Mouse (Mus musculus): ENCODE data around the gene Epha7.

Epha7 gene

DNA sequence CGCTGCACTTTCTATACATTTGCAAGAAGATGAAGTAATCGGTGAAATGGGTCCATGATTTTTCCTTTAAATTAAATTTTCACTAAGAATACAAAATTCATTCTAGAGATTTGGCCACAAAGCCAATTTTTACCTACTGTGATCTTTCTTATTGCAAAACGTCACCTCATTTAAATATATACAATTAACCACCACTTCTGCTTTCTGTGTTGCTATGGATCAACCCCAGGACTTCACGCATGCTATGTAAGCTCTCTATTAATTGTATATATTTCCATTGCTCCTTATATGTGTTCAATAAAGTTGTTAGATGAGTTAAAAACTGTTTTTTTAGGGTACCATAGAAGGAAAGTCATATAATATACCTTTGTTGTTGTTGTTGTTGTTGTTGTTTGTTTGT, 86.4 kb downstream of the Epha7 start:
- in situ Hi-C loops (cut with MboI; ENCODE audit: unreplicated experiment in 2 of 2), result no loop called here

- in situ Hi-C loops (cut with MboI; ENCODE audit: unreplicated experiment in 2 of 2), result no loop called here
Measured at GRCm38 (mm10) chr4:28899783-28900182, 86.9 kb downstream of the Epha7 start.

- in situ Hi-C loops (cut with MboI; ENCODE audit: unreplicated experiment in 2 of 2), result no loop called here
Measured at GRCm38 (mm10) chr4:28901496-28901895, 88.6 kb downstream of the Epha7 start.

- in situ Hi-C loops (cut with MboI; ENCODE audit: unreplicated experiment in 2 of 2), result no loop called here
Measured at GRCm38 (mm10) chr4:28902004-28902704, 89.2 kb downstream of the Epha7 start.

DNA sequence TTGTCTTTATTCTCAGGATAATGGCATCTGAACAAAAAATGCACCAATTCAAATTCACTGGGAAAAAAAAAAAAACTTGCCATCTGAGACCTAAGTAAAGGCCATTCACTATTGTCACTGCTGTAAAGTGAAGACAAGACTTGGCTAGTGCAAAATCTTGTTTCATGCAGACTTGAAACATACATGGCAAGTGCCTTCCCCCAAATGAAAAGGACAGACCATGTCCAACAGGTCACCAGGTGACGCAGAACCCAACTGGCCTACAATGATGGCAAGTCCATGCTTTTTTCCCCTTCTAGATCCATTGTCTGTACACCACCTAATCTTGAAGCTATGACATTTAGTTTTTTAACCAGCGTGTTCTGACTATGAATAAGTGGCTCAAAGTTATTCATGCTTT, 94.1 kb downstream of the Epha7 start:
- in situ Hi-C loops (cut with MboI; ENCODE audit: unreplicated experiment in 2 of 2), result no loop called here

GRCm38 (mm10) chr4:28910127-28910526, 97.2 kb downstream of the Epha7 start:
- in situ Hi-C loops (cut with MboI; ENCODE audit: unreplicated experiment in 2 of 2), result no loop called here

DNA sequence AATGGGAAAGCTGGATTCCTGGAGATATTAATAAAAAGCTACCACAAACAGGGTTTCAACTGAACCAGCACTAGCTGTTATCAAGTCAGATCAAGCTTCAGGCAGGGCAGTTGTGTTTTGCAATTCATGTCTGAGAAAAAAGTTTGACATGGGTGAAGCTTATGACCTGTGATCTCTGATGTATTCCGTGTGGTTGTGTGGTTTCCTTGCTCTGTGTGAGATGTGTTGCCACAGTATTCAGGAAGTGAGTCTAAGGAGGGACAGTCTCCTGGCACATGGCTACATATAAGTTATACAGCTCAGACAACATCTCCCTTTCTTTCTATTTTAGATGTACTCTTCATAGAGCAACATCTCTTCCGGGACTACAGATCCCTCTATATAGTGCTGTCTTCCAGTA, 99.1 kb downstream of the Epha7 start:
- in situ Hi-C loops (cut with MboI; ENCODE audit: unreplicated experiment in 2 of 2), result no loop called here

- in situ Hi-C loops (cut with MboI; ENCODE audit: unreplicated experiment in 2 of 2), result no loop called here
Measured at GRCm38 (mm10) chr4:28913613-28914012, 100.7 kb downstream of the Epha7 start.

DNA sequence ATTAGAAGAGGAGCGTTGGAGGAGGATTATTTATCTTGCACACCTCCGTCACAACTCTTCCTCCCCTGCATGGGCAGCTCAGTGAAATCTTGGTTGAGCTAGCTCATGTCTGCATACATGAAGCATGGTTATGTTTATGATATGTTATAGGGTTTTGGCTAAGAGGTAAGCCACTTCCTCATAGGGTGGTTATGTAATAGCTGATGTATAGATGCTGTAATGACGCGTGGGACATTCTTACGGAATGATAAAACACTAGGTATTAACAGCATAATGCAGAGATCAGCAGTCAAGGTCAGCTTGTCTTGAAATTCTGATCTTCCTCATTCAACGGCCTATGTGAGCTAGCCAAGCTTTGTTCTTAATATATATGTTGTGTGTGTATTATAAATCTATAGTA, 107.7 kb downstream of the Epha7 start:
- in situ Hi-C loops (cut with MboI; ENCODE audit: unreplicated experiment in 2 of 2), result no loop called here

GRCm38 (mm10) chr4:28926072-28926471, 113.1 kb downstream of the Epha7 start:
- in situ Hi-C loops (cut with MboI; ENCODE audit: unreplicated experiment in 2 of 2), result no loop called here

- in situ Hi-C loops (cut with MboI; ENCODE audit: unreplicated experiment in 2 of 2), result no loop called here
Measured at GRCm38 (mm10) chr4:28933431-28933830, 120.5 kb downstream of the Epha7 start.

GRCm38 (mm10) chr4:28934802-28935201, 121.9 kb downstream of the Epha7 start:
- in situ Hi-C loops (cut with MboI; ENCODE audit: unreplicated experiment in 2 of 2), result no loop called here

DNA sequence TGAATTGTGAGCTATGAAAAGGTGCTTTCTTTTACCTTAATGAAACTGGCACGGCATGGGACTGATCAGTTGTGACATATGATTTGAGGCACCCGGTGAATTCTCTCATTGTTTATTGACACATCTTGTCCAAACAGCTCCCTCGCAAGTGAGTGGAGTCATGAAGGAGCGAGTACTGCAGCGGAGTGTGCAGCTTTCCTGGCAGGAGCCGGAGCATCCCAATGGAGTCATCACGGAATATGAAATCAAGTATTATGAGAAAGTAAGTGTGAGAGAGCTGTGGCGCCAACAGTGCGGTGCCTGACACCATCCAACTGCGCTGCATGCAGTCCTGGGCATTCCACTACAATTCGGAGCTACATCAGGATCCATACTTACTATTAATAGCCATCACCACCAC, 122.6 kb downstream of the Epha7 start:
- in situ Hi-C loops (cut with MboI; ENCODE audit: unreplicated experiment in 2 of 2), result no loop called here

DNA sequence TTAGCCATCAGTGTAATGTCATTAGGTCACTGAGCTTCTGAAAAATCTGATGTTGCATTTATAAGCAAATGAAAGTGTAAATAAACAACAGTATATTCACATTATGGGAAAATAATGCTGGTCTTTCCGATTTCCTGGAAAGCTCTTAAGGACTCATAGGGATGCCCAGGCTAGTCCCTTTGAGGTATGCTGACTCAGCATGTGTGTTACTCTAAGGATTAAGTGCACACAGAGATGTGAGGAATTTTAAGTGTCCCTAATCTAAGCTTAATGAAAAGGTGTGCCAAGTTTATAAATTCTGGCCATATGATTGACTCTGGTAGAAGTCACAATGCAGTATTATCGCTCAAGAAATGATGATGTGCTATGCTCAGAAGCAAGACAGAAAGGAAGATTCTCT, 127.8 kb downstream of the Epha7 start:
- in situ Hi-C loops (cut with MboI; ENCODE audit: unreplicated experiment in 2 of 2), result no loop called here

GRCm38 (mm10) chr4:28944237-28944636, 131.3 kb downstream of the Epha7 start:
- in situ Hi-C loops (cut with MboI; ENCODE audit: unreplicated experiment in 2 of 2), result no loop called here

DNA sequence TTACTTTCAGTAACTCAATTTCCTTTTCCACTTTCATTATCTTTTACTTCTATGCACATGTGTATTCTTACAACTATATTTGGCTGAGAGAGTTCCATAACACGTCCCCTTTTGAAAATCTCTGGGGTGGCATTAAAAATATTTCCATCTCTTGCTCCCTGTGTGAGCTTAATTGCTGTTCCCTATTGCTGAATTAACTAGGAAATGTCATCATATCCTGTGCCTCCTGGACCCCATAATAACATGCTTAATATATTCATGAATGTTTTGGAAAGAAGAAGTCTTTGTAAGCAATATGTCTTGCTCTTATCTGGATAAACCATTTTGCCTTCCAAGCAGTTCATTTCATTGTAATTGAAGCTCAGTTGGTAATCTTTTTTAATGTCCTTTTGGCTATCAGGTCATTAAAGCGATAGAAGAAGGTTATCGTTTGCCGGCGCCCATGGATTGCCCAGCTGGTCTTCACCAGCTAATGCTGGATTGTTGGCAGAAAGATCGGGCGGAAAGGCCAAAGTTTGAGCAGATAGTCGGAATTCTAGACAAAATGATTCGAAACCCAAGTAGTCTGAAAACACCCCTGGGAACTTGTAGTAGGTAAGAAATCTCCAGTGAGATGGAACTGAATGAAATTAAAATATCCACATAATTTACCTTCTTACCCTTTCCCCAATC, 148.1 kb downstream of the Epha7 start:
- in situ Hi-C loops (cut with MboI; ENCODE audit: unreplicated experiment in 2 of 2), result no loop called here

DNA sequence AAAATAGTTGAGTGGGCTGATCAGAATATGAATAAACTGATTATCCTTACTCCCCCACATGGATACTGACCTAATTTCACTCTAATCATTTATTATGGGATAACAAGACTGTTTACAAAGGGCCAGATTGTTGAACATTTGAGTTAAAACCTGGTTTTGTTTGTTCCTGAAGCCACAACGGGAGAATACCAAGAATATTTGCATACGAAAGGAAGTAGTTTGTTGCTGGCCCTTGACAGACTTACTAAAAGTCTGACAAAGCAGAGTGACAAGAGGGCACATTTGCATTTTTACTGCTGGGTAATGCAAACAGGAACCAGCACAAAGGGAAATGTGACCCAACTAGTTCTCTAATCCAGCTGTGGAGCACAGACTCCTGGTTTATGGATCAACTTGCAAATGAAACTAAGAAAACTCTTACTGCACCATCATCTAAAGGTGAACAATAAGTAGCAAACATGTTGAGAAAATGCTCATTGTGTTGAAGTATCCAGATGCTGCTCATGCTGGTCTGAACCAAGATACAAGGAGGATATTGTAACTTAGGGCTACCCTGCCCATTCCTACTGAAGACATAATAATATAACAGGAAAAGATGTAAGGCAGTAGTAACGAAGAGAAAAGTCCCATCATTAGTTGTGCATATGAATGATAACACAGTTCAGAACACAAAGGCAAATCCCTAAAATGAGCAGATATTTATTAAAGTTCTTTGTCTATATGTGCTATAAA, 154.8 kb downstream of the Epha7 start:
- in situ Hi-C loops (cut with MboI; ENCODE audit: unreplicated experiment in 2 of 2), result no loop called here

- in situ Hi-C loops (cut with MboI; ENCODE audit: unreplicated experiment in 2 of 2), result no loop called here
Measured at GRCm38 (mm10) chr4:28998462-28999286, 185.7 kb downstream of the Epha7 start.

DNA sequence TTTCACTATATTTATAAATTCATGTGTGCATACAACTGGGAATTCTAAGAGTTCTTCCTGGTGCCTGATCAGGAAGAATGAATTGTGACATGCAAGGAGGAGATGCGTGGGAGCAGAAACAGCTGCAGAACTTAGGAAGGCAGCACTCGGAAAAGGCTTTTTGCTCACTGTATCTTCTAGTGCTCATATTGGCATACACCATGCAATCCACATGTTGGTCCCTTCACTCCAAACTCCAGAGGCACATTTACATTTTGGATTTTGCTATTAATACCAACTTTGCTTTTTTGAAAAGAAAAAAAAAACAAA, 186.3 kb downstream of the Epha7 start:
- in situ Hi-C loops (cut with MboI; ENCODE audit: unreplicated experiment in 2 of 2), result no loop called here

DNA sequence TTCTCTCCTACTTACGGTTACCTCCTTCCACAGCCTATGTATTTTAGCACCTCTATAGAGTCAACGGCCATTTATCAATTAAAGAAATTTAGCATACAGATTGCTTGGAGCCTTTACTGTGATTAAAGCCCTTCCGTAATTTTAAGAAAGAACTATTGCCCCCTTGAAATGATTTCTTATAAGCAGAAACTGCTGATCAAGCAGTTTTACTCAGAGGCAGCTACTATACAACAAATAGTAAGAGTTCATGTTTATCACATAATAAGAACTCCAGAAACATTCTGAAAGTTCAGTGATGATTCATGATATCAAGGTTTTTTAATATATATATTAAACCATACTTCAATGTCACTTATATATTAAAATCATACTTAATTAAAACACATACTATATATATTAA, 197.4 kb downstream of the Epha7 start:
- in situ Hi-C loops (cut with MboI; ENCODE audit: unreplicated experiment in 2 of 2), result no loop called here
